ENCODE assay signal across 8 mouse cellular contexts in the genomic region with DNA sequence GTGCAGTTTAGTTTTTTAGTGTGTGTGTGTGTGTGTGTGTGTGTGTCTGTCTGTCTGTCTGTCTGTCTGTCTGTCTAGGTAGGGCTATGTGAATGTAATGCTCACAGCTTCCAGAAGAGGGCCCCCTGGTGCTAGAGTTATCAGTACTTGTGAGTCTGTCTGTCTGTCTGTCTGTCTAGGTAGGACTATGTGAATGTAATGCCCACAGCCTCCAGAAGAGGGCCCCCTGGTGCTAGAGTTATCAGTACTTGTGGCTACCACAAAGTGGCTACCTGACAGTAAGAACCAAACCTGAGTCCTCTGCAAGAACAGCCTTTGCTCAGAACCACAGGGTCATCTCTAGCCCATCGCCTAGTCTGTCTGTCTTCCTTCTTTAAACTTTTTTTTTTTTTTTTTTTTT. TPM values are rescaled to one million over a fixed set of nuclear protein-coding genes. Genes with fewer than 3 reads are reported as not detected.
A peak's percentile ranks its signal among the peaks of the same experiment; 100 is the strongest.
DNase-seq lines count a peak whose midpoint lies in the region; ATAC-seq and TF ChIP-seq lines count a peak whose summit lies in the region.

No protein-coding gene starts in this region.

- peak; percentile 53 for ATAC-seq in intestine, postnatal 0 days
- ATAC-seq in intestine, embryonic 16.5 days, result no peak
- ATAC-seq in common myeloid progenitor, adult 5-6 weeks (replicated peaks; ENCODE audit: low read depth, poor library complexity, severe bottlenecking), result peak; percentile 93

- H3K9ac ChIP-seq in intestine, postnatal 0 days (ENCODE audit: low read depth, low read length), result no peak overlapping the region
- no peak overlapping the region for H3K9ac ChIP-seq in intestine, embryonic 16.5 days (ENCODE audit: low read depth, low read length)

- H3K4me3 ChIP-seq in intestine, postnatal 0 days (ENCODE audit: low read depth, low read length), result no peak overlapping the region
- no peak overlapping the region for H3K4me3 ChIP-seq in intestine, embryonic 16.5 days (ENCODE audit: low read length)

- no peaks in the 10 kb centered on the region for H3K4me1 ChIP-seq in intestine, postnatal 0 days (replicated peaks; ENCODE audit: control insufficient read depth, insufficient read depth, low read length)
- no peaks in the 10 kb centered on the region for H3K4me1 ChIP-seq in intestine, embryonic 16.5 days (ENCODE audit: control insufficient read depth, insufficient read depth, low read length)

- peak; percentile 83 for TF ChIP-seq CTCF in intestine, postnatal 0 days (IDR thresholded peaks at IDR 0.05; ENCODE audit: low read depth)

- H3K36me3 ChIP-seq in intestine, postnatal 0 days (ENCODE audit: control insufficient read depth, insufficient read depth), result 0 out of 2 replicates have a peak, but pooled peaks cover 4% of the 10 kb centered on the region
- H3K36me3 ChIP-seq in intestine, embryonic 16.5 days (ENCODE audit: control insufficient read depth, insufficient read depth, low read length), result no peaks in the 10 kb centered on the region

- 93% methylated on average over 1 of the region's 1 CpGs for WGBS in intestine, postnatal 0 days
- 90% methylated on average over 1 of the region's 1 CpGs for WGBS in intestine, embryonic 16.5 days

- no peaks in the 10 kb centered on the region for H3K9me3 ChIP-seq in intestine, postnatal 0 days (ENCODE audit: control insufficient read depth)
- no peaks in the 10 kb centered on the region for H3K9me3 ChIP-seq in intestine, embryonic 16.5 days (ENCODE audit: control insufficient read depth, low read length)

- no peak overlapping the region for H3K27ac ChIP-seq in intestine, postnatal 0 days (ENCODE audit: low read depth, low read length)
- H3K27ac ChIP-seq in intestine, embryonic 16.5 days (ENCODE audit: low read length), result no peak overlapping the region

- DNase-seq in T-cell, adult 2 months (ENCODE audit: low spot score), result peak; percentile 64
- peak; percentile 29 to 32 for DNase-seq in heart, adult 9 months (ENCODE audit: low spot score in 2 of 2)
- DNase-seq in left cerebral cortex, postnatal 14 days (ENCODE audit: low spot score in 2 of 2), result peak; percentile 63 to 84
- DNase-seq in monocyte, adult 2 months (ENCODE audit: low read depth in 1 of 2, low spot score in 2 of 2), result peak; percentile 35 to 58
- peak; percentile 67 for DNase-seq in thymus, postnatal 14 days

- intact Hi-C loops in left cerebral cortex, postnatal 14 days (cut with DNase I), result no loop called here

- no peak overlapping the region for H3K4me2 ChIP-seq in intestine, postnatal 0 days (replicated peaks; ENCODE audit: low read depth)
- H3K4me2 ChIP-seq in intestine, embryonic 16.5 days (ENCODE audit: low read depth, low read length), result no peak overlapping the region

- no peaks in the 10 kb centered on the region for H3K27me3 ChIP-seq in intestine, postnatal 0 days (replicated peaks; ENCODE audit: control insufficient read depth, insufficient read depth, low read length)
- no peaks in the 10 kb centered on the region for H3K27me3 ChIP-seq in intestine, embryonic 16.5 days (replicated peaks; ENCODE audit: control insufficient read depth, insufficient read depth, low read length)

RNA-seq across cellular contexts. Expression of a gene that starts 16.2 kb away (rescaled TPM):
- polyA plus RNA-seq in intestine, postnatal 0 days (2015; fragmentation: Nextera tagmentation; extraction: Ambion mirVana), result 2.6 and 2.9 TPM in 2 replicates
- 3.8 and 4.2 TPM in 2 replicates for polyA plus RNA-seq in intestine, embryonic 16.5 days (2015; fragmentation: Nextera tagmentation; extraction: Ambion mirVana)
- total RNA-seq in common myeloid progenitor, adult 5-6 weeks (2017), result 4.9 and 11.4 TPM in 2 replicates
- total RNA-seq in left cerebral cortex, postnatal 14 days (2021), result 10 to 100 TPM in 1 of 2 experiments, 1 to 10 TPM in 1; 9.0 to 10.4 TPM

RNA-seq across cellular contexts. Expression of a gene that starts 35.3 kb away (rescaled TPM):
- polyA plus RNA-seq in intestine, postnatal 0 days (2015; fragmentation: Nextera tagmentation; extraction: Ambion mirVana), result 0.47 and 1.2 TPM in 2 replicates
- 0.73 and 0.78 TPM in 2 replicates for polyA plus RNA-seq in intestine, embryonic 16.5 days (2015; fragmentation: Nextera tagmentation; extraction: Ambion mirVana)
- 0.69 and 0.97 TPM in 2 replicates for total RNA-seq in common myeloid progenitor, adult 5-6 weeks (2017)
- total RNA-seq in left cerebral cortex, postnatal 14 days (2021), result 1 to 10 TPM; 5.8 to 7.4 TPM

RNA-seq across cellular contexts. Expression of a gene that starts 35.3 kb away (rescaled TPM):
- 22.8 and 22.9 TPM in 2 replicates for polyA plus RNA-seq in intestine, postnatal 0 days (2015; fragmentation: Nextera tagmentation; extraction: Ambion mirVana)
- 40.4 and 41.4 TPM in 2 replicates for polyA plus RNA-seq in intestine, embryonic 16.5 days (2015; fragmentation: Nextera tagmentation; extraction: Ambion mirVana)
- total RNA-seq in common myeloid progenitor, adult 5-6 weeks (2017), result 32.2 and 42.8 TPM in 2 replicates
- 10 to 100 TPM; 20.8 to 28.9 TPM for total RNA-seq in left cerebral cortex, postnatal 14 days (2021)

RNA-seq across cellular contexts. Expression of a gene that starts 35.4 kb away (rescaled TPM):
- 7.7 and 8.2 TPM in 2 replicates for polyA plus RNA-seq in intestine, postnatal 0 days (2015; fragmentation: Nextera tagmentation; extraction: Ambion mirVana)
- 17.7 and 22.0 TPM in 2 replicates for polyA plus RNA-seq in intestine, embryonic 16.5 days (2015; fragmentation: Nextera tagmentation; extraction: Ambion mirVana)
- total RNA-seq in common myeloid progenitor, adult 5-6 weeks (2017), result 14.7 and 18.3 TPM in 2 replicates
- 10 to 100 TPM; 21.0 to 21.1 TPM for total RNA-seq in left cerebral cortex, postnatal 14 days (2021)

RNA-seq across cellular contexts. Expression of a gene that starts 41.5 kb away (rescaled TPM):
- 384 and 398 TPM in 2 replicates for polyA plus RNA-seq in intestine, postnatal 0 days (2015; fragmentation: Nextera tagmentation; extraction: Ambion mirVana)
- 426 and 427 TPM in 2 replicates for polyA plus RNA-seq in intestine, embryonic 16.5 days (2015; fragmentation: Nextera tagmentation; extraction: Ambion mirVana)
- total RNA-seq in common myeloid progenitor, adult 5-6 weeks (2017), result 64.8 and 74.6 TPM in 2 replicates
- total RNA-seq in left cerebral cortex, postnatal 14 days (2021), result 100 to 1,000 TPM; 218 to 227 TPM
